Mouse (Mus musculus) forebrain, embryonic 12.5 days (tissue): ENCODE data around the gene Ptn. TPM values are rescaled to one million over a fixed set of nuclear protein-coding genes. Genes with fewer than 3 reads are reported as not detected.
"Not testable (repeated sequence)": the region's sequence is repeated elsewhere in the genome, so short reads cannot be mapped to it uniquely, and the experiment has no call there.

Experiments used
- ATAC-seq: fragments of 200-750 bp; cut with Nextera tagmentation; 2 replicates; pipeline ENCODE4 v1.8.0; 2017; ENCODE audit warnings: moderate TSS enrichment; ENCODE audit not compliant: low FRiP score
- H3K27ac ChIP-seq: fragments of 300-500 bp; sonication (generic); 2 replicates; pipeline ENCODE4 v1.5.1; 2016; ENCODE audit warnings: mild to moderate bottlenecking
- H3K27me3 ChIP-seq: fragments of 300-500 bp; sonication (generic); 2 replicates; pipeline ENCODE4 v1.6.1; 2016; ENCODE audit warnings: mild to moderate bottlenecking
- H3K36me3 ChIP-seq: fragments of 300-500 bp; sonication (generic); replicated peaks from 2 replicates; pipeline ENCODE4 v1.6.1; 2016; ENCODE audit warnings: mild to moderate bottlenecking
- H3K4me1 ChIP-seq: fragments of 300-500 bp; sonication (generic); 2 replicates; pipeline ENCODE4 v1.6.1; 2016
- H3K4me2 ChIP-seq: fragments of 300-500 bp; sonication (generic); 2 replicates; pipeline ENCODE4 v1.6.1; 2016; ENCODE audit warnings: mild to moderate bottlenecking, moderate library complexity
- H3K4me3 ChIP-seq: fragments of 300-500 bp; sonication (generic); replicated peaks from 2 replicates; pipeline ENCODE4 v1.5.1; 2016; ENCODE audit warnings: mild to moderate bottlenecking
- H3K9ac ChIP-seq: fragments of 300-500 bp; sonication (generic); 2 replicates; pipeline ENCODE4 v1.6.1; 2016; ENCODE audit warnings: mild to moderate bottlenecking
- H3K9me3 ChIP-seq: fragments of 300-500 bp; sonication (generic); 2 replicates; pipeline ENCODE4 v1.6.1; 2016
- WGBS: fragments of 180-500 bp; shearing (Covaris S2); methylation state at CpG from one replicate; pipeline ENCODE4 v1.1.7; 2016; 5-methylcytosine and 5-hydroxymethylcytosine counted together
- polyA plus RNA-seq: library from polyadenylated mRNA; unstranded; fragments of >200 nt; fragmentation: Nextera tagmentation; extraction: Ambion mirVana; gene quantifications from 2 replicates; pipeline ENCODE4 v1.2.1, GENCODE M21; 2016

Gene Ptn
- polyA plus RNA-seq, 1 experiment from 2014 or later = 310 TPM

- no peak overlapping the region for H3K4me3 ChIP-seq
- no peak for ATAC-seq
- no peak overlapping the region for H3K27ac ChIP-seq
- H3K9ac ChIP-seq = no peak overlapping the region
- H3K4me2 ChIP-seq = no peak overlapping the region
- H3K27me3 ChIP-seq = no peaks in the 10 kb centered on the region
- no peaks in the 10 kb centered on the region for H3K9me3 ChIP-seq
- peaks cover 7% of the 10 kb centered on the region; the same call in 1 of the 2 replicates for H3K36me3 ChIP-seq
- WGBS = 91% methylated on average over 4 of the region's 4 CpGs
- H3K4me1 ChIP-seq = peaks cover 35% of the 10 kb centered on the region
Observed at GRCm38 (mm10) chr6:36782481-36782880, 27.5 kb downstream of the Ptn start.

GRCm38 (mm10) chr6:36777567-36778337 is 32.3 kb downstream of the Ptn start:
- WGBS = 24% methylated on average over 7 of the region's 7 CpGs
- Histone ChIP-seq H3K27ac (peak overlapping the region; percentile 77), H3K27me3 (no peaks in the 10 kb centered on the region), H3K4me3 (no peak overlapping the region), H3K9ac (no peak overlapping the region), H3K4me2 (no peak overlapping the region), H3K9me3 (no peaks in the 10 kb centered on the region), H3K4me1 (peaks cover 57% of the 10 kb centered on the region), H3K36me3 (peaks cover 3% of the 10 kb centered on the region; the same call in 1 of the 2 replicates)
- peak; percentile 87 for ATAC-seq

DNA sequence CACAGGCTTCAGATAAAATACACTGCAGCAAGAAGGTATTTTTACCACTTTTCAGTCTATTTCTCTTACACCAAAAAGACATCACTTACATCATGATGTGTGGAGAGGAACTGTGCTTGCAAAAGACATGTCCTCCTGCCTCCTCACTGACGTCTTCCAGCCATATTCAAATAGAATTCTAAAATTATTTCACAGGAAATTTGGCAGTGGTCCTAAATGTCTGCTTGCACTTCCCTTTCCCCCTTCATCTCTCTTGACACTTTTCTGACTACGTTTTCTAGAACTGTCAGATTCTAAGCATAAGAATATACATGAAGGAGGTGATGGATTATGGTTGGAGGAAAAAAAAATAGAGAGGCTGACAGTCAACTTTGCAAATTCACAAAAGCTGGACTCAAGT is 33.0 kb downstream of the Ptn start:
- peaks cover 2% of the 10 kb centered on the region for H3K36me3 ChIP-seq
- no peak overlapping the region for H3K4me3 ChIP-seq
- no peaks in the 10 kb centered on the region for H3K9me3 ChIP-seq
- WGBS = 49% methylated on average over 2 of the region's 2 CpGs
- H3K27me3 ChIP-seq = no peaks in the 10 kb centered on the region
- no peak overlapping the region for H3K9ac ChIP-seq
- no peak for ATAC-seq
- no peak overlapping the region for H3K4me2 ChIP-seq
- peaks cover 54% of the 10 kb centered on the region for H3K4me1 ChIP-seq
- peak overlapping the region; percentile 77 for H3K27ac ChIP-seq

- Histone ChIP-seq H3K36me3 (peaks cover 8% of the 10 kb centered on the region), H3K4me3 (no peak overlapping the region), H3K27me3 (no peaks in the 10 kb centered on the region), H3K27ac (peak overlapping the region; percentile 73), H3K9me3 (no peaks in the 10 kb centered on the region), H3K9ac (no peak overlapping the region), H3K4me2 (peak overlapping the region; percentile 35), H3K4me1 (peaks cover 60% of the 10 kb centered on the region)
- 10% methylated on average over 10 of the region's 10 CpGs for WGBS
- peak; percentile 75 for ATAC-seq
Observed at GRCm38 (mm10) chr6:36775647-36776360, 34.2 kb downstream of the Ptn start.

GRCm38 (mm10) chr6:36772541-36772940 is 37.5 kb downstream of the Ptn start:
- Histone ChIP-seq H3K4me1 (peaks cover 43% of the 10 kb centered on the region), H3K36me3 (peaks cover 13% of the 10 kb centered on the region), H3K9ac (no peak overlapping the region), H3K4me3 (no peak overlapping the region), H3K9me3 (no peaks in the 10 kb centered on the region), H3K27ac (no peak overlapping the region), H3K4me2 (no peak overlapping the region), H3K27me3 (no peaks in the 10 kb centered on the region)
- WGBS = 72% methylated on average over 2 of the region's 2 CpGs
- no peak for ATAC-seq

DNA sequence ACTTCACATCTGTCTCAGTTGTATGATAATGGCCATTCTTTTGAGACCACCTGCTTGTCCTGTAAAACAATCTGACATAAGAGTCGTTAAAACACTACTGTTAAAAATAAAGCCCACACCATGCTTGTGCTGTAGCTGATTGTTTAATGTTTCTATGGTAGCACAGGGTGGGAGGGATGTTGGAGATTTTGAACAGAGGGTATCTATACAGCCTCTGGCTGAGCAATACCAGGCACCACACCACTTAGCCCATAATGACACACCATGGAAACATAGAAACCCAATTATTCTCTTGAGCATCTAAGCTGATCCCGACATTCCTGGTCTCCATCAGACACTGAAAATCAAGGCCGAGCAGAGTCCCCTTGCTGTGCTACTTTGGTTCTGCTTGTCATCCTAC is 41.0 kb downstream of the Ptn start:
- WGBS = 67% methylated on average over 3 of the region's 3 CpGs
- no peak overlapping the region for H3K9ac ChIP-seq
- H3K9me3 ChIP-seq = no peaks in the 10 kb centered on the region
- peaks cover 29% of the 10 kb centered on the region for H3K36me3 ChIP-seq
- H3K4me1 ChIP-seq = peaks cover 9% of the 10 kb centered on the region
- H3K27ac ChIP-seq = no peak overlapping the region
- H3K4me3 ChIP-seq = no peak overlapping the region
- H3K4me2 ChIP-seq = no peak overlapping the region
- no peak for ATAC-seq
- H3K27me3 ChIP-seq = no peaks in the 10 kb centered on the region

GRCm38 (mm10) chr6:36766941-36767340 is 43.1 kb downstream of the Ptn start:
- H3K27me3 ChIP-seq = no peaks in the 10 kb centered on the region
- H3K4me3 ChIP-seq = no peak overlapping the region
- 94% methylated on average over 3 of the region's 3 CpGs for WGBS
- no peak overlapping the region for H3K9ac ChIP-seq
- no peak overlapping the region for H3K4me2 ChIP-seq
- 0 out of 2 replicates have a peak, but pooled peaks cover 7% of the 10 kb centered on the region for H3K4me1 ChIP-seq
- H3K9me3 ChIP-seq = no peaks in the 10 kb centered on the region
- no peak overlapping the region for H3K27ac ChIP-seq
- peaks cover 26% of the 10 kb centered on the region for H3K36me3 ChIP-seq
- ATAC-seq = no peak

DNA sequence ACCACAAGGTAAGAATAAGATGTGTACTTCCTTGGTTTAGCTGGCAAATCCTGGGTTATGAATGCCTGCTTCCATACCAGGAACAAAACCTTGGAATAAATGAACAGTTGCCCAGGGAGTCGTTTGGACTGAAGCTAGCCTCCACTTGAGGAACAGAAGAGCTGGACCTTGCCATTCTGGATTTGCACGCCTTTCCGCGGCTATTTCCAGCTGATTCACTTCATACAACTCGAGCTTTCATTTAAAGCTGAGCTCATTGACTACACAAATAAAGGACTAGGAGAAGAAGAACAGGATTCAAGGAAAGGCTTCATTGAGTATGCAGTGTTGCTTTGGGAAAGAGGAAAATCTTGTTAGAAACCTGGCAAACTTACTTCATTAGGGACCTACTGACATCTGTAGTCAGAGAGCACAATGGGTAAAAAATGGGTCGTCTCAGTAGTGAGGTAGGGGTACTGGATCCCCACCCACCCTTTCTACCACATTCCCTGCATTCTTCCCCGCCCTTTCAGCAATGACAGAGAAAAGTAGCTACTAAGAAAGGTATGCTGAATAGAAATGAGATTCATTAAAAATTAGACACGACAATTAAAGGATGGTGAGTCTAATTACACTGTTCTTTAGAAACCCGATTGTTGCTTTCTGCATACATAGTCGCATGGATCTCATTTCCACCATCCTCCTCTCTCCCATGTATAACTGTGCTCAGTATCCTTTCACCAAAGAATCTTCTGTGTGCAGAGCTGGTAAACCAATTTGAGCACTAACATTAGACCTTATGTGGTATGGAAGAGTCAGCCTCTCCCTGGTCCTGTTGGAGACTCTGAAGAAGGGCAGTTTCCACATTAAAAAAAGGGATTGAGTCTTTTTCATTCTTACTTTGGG is 54.8 kb downstream of the Ptn start:
- peak; percentile 92; the same call in 1 of the 2 replicates for ATAC-seq

GRCm38 (mm10) chr6:36752887-36753286 is 57.1 kb downstream of the Ptn start:
- H3K4me3 ChIP-seq = no peak overlapping the region
- H3K4me1 ChIP-seq = peaks cover 15% of the 10 kb centered on the region
- no peaks in the 10 kb centered on the region for H3K9me3 ChIP-seq
- H3K4me2 ChIP-seq = no peak overlapping the region
- H3K9ac ChIP-seq = no peak overlapping the region
- H3K27me3 ChIP-seq = no peaks in the 10 kb centered on the region
- no peaks in the 10 kb centered on the region for H3K36me3 ChIP-seq
- peak; percentile 30; the same call in 1 of the 2 replicates for ATAC-seq
- no peak overlapping the region for H3K27ac ChIP-seq
- 33% methylated on average over 6 of the region's 6 CpGs for WGBS

More for the DNA sequence above, 54.8 kb downstream of the Ptn start:
- H3K36me3 ChIP-seq = 0 out of 2 replicates have a peak, but pooled peaks cover under 1% of the 10 kb centered on the region
- no peak overlapping the region for H3K4me2 ChIP-seq
- H3K27ac ChIP-seq = peak overlapping the region; percentile 57
- no peaks in the 10 kb centered on the region for H3K27me3 ChIP-seq
- H3K9me3 ChIP-seq = no peaks in the 10 kb centered on the region
- no peak overlapping the region for H3K9ac ChIP-seq
- H3K4me3 ChIP-seq = no peak overlapping the region
- peaks cover 15% of the 10 kb centered on the region for H3K4me1 ChIP-seq
- WGBS = 31% methylated on average over 10 of the region's 10 CpGs

- Histone ChIP-seq H3K4me3 (no peak overlapping the region), H3K36me3 (peaks cover 67% of the 10 kb centered on the region), H3K27me3 (no peaks in the 10 kb centered on the region), H3K9me3 (no peaks in the 10 kb centered on the region), H3K27ac (no peak overlapping the region), H3K9ac (no peak overlapping the region), H3K4me2 (no peak overlapping the region), H3K4me1 (no peaks in the 10 kb centered on the region; the same call in 1 of the 2 replicates)
- 94% methylated on average over 5 of the region's 5 CpGs for WGBS
- ATAC-seq = no peak
Observed at GRCm38 (mm10) chr6:36739811-36740210, 70.2 kb downstream of the Ptn start.

- H3K27ac ChIP-seq = no peak overlapping the region
- no peaks in the 10 kb centered on the region for H3K27me3 ChIP-seq
- WGBS = 82% methylated on average over 2 of the region's 2 CpGs
- H3K9ac ChIP-seq = no peak overlapping the region
- ATAC-seq = no peak
- H3K36me3 ChIP-seq = peaks cover 73% of the 10 kb centered on the region
- peaks cover 17% of the 10 kb centered on the region for H3K9me3 ChIP-seq
- no peak overlapping the region for H3K4me2 ChIP-seq
- no peaks in the 10 kb centered on the region; the same call in 1 of the 2 replicates for H3K4me1 ChIP-seq
- H3K4me3 ChIP-seq = no peak overlapping the region
Observed at GRCm38 (mm10) chr6:36736763-36737162, 73.3 kb downstream of the Ptn start.

- Histone ChIP-seq H3K36me3 (peaks cover 75% of the 10 kb centered on the region), H3K9me3 (peaks cover 28% of the 10 kb centered on the region)
- 83% methylated on average over 4 of the region's 4 CpGs for WGBS
- ATAC-seq, H3K4me1 ChIP-seq, H3K27me3 ChIP-seq, H3K9ac ChIP-seq, H3K4me3 ChIP-seq, H3K27ac ChIP-seq, H3K4me2 ChIP-seq: not testable (repeated sequence)
Observed at GRCm38 (mm10) chr6:36735622-36736021, 74.4 kb downstream of the Ptn start.
